Mouse (Mus musculus) spleen, embryonic (tissue): ENCODE results near the gene Dnmt3b.

Experiments used
- CTCF ChIA-PET: fragments of 350-600 bp; sonication (Branson Sonifier 250); formaldehyde crosslinking; loops from one replicate; lab custom pipeline; 2022; lab: Charles Lee

Dnmt3b gene

DNA sequence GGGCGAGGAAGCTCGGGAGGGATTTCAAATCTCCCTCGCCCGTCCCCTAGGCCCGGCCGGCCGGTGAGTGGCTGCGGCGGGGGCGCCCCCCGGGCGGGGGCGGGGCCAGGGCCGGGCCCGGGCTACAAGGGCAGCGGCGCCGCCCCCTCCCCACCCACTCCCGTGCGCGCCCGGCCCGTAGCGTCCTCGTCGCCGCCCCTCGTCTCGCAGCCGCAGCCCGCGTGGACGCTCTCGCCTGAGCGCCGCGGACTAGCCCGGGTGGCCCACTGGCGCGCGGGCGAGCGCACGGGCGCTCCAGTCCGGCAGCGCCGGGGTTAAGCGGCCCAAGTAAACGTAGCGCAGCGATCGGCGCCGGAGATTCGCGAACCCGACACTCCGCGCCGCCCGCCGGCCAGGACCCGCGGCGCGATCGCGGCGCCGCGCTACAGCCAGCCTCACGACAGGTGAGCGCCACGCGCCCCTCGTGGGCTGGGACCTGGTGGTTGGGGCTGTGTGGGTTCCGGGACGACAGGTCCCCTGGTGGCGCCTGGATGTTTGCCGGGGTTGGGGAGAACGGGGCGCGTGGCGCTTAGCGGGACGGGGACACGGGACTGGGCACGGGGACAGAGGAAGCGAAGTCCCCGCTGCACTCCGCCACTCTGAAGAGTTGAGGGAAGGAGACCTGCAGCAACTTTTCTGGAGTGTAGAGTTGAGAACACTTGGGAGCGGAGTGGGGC is at the start of gene Dnmt3b:
TSS of gene Dnmt3b (plus strand) at position 153 of the 716 bp plus-strand sequence.
- CTCF ChIA-PET = no interaction called here

- CTCF ChIA-PET = no interaction called here
These were observed 49.1 kb upstream of the Dnmt3b start for GRCm38 (mm10) chr2:153600021-153600666.

DNA sequence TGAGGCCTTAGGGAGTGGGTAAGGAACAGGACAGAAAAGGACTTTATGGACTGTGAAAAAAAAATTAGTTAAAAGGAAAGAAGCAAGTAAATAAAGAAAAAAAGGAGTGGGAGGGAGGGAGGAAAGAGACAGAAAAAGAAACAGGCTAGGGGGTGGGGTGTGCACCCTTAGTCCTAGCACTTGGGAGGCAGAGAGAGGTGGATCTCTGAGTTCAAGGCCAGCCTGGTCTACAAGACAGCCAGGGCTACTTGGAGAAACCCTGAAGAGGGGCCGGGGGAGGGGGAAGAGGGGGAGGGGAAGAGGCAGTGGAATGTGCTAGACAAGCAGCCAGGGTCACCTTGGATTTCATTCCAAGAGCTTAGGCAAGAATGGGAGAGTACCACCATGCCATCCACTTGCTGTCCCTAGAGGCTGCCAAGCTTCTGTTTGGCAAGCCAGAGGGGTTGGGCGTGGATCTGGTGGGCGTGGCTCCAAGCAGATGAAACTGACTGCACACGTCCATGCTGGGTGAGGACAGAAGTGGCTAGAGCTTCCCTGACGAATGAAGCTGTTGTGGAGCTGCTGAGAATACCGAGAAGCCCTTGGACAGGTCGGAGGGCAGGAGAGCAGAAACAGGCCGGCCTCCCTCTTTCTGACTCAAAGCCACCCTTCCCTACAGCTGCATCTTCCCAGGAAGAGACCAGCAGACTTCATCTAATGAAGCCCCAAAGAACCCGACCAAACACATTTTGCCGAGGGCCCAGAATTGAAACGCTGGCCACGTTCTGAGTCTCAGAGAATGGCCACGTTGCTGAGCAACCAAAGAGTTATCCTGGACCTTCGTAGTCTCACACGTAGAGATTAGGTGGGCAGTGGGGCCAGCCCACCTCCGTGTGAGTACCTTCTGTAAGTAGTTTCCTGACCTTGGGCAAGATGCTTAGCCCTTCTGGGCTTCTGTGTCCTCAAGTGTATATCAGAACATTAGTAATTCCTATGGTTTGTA is 48.3 kb upstream of the Dnmt3b start:
- CTCF ChIA-PET = no interaction called here

DNA sequence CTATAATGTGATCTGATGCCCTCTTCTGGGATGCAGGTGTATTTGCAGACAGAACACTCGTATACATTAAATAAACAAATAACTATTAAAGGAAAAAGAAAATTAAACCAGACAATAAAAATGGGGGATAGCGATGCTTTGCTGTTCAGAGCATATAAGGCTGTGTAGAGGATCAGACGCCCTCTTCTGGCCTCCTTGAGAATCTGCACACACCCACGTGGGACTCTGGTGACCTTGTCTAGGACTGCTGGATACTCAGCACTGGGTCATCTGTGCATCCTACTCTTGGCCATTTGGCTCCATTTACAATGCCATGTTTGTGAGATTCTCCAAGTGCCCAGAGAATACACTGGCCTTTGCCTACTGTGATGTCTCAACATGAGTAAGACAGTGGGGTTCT is 45.5 kb upstream of the Dnmt3b start:
- CTCF ChIA-PET = no interaction called here

DNA sequence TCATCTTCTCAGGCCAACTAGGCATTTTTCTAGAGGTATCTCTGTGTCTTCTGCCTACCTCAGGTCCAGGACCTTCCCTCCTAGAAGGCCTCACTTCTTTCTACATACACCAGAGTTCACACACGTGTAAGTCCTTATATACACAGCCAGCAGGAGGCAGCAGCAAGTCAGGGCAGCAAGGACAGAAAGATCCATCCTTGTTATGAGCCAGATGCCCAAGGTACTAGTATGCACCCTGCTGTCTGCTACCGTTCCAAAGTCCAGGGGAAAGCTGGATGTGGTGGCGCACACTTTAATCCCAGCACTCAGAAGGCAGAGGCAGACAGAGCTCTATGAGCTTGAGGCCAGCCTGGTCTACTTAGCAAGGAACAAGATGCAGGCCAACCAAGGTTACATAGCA is 42.8 kb upstream of the Dnmt3b start:
- CTCF ChIA-PET = interaction anchor here (0.6 kb wide), 1 partner anchor 504 kb away, joined by 5 read pairs; no protein-coding TSS in a partner anchor

DNA sequence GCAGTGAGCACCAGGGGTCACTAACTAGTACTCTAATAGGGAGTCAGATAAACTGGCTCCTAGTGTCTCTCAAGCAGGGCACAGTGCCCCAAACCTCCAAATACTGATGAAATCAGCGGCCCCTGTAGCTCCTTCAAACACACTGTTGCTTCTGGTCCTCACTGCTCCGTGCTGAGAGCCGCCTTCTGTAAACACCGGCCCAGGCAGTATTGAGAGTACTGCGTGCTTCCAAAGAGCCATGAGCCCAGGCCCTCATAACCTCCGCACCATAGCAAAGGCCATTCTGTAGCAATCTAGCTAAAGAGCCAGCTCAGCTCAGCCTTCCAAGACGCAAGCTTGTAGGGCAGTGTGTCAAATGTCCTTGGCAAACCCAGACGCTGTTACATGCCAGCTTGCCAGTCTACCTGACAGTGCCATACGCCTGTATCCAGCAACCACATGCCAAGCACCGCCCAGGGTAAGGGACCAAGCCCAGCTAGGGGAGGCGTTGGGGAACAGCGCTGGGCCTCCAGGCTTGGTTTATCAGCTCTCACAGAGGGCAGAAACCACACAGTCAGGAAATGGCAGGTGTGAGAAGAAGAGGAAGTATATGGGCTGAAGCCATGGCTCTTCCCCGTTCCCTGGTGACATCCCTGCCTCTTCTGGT is 41.3 kb upstream of the Dnmt3b start:
- CTCF ChIA-PET = no interaction called here

DNA sequence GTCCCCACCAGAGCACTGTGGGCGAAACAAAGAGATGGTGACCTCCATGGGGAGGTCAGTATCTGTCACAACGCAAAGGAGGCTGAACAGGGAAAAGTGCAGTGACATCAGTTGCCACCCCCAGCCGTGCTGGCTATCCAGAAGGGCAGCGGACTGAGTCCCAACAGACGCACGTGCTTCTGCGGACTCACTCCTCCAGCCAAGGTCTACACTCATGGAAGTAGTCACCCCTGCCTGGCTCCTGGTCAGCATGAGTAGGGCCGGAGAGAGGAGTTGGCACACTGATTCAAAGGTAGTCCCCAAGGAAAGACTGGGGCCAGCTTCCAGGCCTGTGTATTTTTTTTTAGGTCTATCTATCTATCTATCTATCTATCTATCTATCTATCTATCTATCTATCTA is 40.2 kb upstream of the Dnmt3b start:
- CTCF ChIA-PET = no interaction called here

- CTCF ChIA-PET = no interaction called here
These were observed 39.7 kb upstream of the Dnmt3b start for GRCm38 (mm10) chr2:153609548-153609947.

DNA sequence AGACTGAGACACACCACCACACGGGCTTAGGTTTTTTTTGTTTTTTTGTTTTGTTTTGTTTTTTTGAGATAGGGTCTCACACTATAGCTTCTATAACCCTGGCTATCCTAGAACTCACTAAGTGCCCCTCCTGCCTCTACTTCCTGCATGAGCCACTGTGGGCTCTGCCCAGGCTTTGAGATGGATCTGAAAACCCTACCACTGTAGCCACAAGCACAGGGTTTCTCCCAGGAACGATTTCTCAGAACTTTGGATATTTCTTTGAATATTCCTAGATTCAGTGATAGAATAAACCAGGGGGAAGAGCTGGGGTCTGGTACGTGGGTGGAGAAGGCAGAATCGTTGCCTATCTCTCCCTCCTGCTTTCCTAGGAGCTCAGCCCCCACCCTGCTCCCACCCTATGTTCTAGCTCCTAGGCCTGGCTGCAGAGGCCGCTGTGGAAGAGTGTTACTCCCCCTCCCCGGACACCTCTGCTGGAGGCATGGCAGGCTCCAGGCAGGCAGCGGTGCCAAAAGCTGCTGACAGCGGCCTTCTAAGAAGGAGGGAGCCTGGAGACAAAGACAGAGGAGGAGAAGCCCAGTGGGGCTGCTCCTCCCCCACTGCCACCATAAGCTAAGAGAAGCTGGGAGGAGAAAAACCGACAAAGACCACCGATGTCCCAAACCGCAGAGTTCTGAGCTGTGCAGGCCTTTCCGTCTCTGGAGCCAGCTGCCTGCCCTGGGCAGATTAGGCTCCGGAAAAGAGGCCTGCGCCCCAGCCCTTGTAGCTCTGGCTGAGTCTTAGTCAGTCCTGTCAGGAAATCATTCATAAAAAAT is 38.6 kb upstream of the Dnmt3b start:
- CTCF ChIA-PET = interaction anchor here (1.5 kb wide), 1 partner anchor 15 kb away, joined by 3 read pairs; no protein-coding TSS in a partner anchor

DNA sequence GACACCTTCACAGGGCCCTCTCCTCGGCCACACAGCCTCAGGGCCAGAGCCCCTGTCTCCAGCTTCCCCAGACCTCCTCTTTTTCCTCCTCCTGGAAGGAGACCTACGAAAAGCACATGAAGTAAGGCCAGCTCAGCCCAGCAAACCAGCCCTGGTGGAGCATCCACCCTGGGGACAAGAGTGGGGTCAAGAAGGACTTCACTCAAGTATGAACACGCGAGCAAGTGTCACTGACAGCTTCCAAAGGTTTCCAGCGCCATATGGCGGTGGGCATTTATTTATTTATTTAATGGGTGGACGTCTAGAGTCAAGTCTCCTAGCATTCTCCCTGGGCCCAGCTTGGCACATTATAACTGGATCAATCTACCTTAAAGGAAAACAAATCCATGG is 38.0 kb upstream of the Dnmt3b start:
- CTCF ChIA-PET = interaction anchor here (1.5 kb wide), 1 partner anchor 14 kb away, joined by 3 read pairs; no protein-coding TSS in a partner anchor

DNA sequence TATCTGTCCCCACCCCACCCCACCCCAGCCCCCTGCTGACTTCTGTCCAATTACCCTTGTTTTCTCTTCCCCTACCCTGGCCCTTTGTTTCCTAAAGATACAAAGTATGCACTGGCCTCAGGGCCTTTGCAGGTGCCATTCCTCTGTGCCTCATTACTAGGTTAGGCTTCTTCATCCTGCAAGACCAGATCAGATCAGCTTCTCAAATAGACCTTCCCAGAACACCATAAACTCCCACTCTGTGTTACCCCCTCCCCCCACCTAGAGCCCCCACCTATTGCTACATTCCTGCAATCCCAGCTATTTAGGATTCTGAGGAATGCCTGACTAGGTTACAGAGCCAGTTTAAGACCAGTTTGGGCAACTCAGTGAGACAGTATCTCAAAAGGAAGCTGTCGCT is 37.5 kb upstream of the Dnmt3b start:
- CTCF ChIA-PET = interaction anchor here (0.8 to 1.5 kb wide), 2 partner anchors 14 to 485 kb away, joined by 3 to 15 read pairs; no protein-coding TSS in a partner anchor

DNA sequence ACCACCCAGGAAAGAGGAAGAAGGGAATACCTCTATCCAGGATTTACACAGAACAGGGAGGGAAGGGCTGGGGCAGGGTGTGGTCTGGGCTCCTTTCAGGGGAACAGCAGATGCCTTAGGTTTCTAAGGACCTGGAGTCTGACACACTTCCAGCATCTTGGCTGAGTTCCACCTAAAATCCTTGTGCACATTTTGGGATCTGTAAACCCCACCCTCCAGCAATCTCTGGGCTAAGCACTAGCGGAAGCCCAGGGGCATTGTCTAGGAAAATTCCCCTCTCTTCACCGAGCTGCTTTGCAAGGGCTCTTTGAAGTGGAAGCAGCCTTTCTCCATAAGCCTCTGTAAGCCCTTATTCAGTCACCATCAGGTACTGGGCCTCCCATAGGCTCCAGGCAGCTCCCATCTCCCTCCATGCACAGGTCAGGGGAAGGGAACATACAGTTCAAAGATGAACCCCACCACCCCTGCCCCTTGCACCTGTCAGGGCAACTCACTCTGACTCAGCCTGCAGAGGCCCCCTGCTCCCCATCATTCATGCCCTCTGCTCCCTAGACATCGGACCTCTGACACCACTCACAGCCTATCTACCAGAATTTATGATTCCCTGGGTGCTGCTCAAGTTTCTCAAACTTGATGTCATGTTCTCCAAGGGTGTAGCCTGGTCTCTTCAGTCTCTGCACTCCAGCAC is 36.5 kb upstream of the Dnmt3b start:
- CTCF ChIA-PET = no interaction called here

GRCm38 (mm10) chr2:153616893-153617292 is 32.4 kb upstream of the Dnmt3b start:
- CTCF ChIA-PET = no interaction called here

DNA sequence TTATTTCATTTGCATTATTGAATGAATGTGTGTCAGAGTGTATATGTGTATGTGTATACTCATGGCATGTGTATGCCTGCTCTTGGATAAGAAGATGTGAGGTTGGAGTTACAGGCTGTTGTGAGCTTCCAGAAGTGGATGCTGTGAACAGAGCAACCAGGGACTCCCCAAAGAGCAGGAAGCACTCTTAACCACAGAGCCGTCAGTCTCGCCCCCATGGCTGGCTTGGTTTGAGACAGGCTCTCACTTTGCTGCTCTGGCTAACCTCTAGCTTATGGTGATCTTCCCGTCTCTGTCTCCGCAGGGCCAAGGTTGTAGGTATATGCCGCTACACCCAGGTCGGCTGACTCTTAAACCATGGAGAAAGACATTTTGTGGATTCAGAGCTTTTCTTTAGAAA is 30.8 kb upstream of the Dnmt3b start:
- CTCF ChIA-PET = no interaction called here

- CTCF ChIA-PET = no interaction called here
These were observed 30.4 kb upstream of the Dnmt3b start for GRCm38 (mm10) chr2:153618889-153619288.

GRCm38 (mm10) chr2:153622449-153622848 is 26.8 kb upstream of the Dnmt3b start:
- CTCF ChIA-PET = interaction anchor here (0.7 kb wide), 1 partner anchor 380 kb away, joined by 3 read pairs; no protein-coding TSS in a partner anchor

DNA sequence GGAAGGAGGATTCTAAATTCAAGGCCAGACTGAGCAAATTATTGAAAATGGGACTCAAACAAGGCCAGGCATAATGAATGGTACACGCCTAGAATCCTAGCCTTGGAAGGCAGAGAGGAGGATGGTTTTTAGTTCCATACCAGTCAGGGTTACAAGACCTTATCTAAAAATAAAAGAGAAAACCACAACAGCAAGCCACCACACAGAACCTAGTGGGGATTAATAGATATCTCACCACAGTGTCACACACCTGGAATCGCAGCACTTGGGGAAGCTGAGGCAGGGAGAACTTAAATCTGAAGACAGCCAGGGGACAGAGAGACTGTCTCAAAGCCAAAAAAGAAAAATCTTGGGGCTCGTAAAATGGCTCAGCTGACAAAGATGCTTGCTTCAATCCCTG is 18.3 kb upstream of the Dnmt3b start:
- CTCF ChIA-PET = no interaction called here

DNA sequence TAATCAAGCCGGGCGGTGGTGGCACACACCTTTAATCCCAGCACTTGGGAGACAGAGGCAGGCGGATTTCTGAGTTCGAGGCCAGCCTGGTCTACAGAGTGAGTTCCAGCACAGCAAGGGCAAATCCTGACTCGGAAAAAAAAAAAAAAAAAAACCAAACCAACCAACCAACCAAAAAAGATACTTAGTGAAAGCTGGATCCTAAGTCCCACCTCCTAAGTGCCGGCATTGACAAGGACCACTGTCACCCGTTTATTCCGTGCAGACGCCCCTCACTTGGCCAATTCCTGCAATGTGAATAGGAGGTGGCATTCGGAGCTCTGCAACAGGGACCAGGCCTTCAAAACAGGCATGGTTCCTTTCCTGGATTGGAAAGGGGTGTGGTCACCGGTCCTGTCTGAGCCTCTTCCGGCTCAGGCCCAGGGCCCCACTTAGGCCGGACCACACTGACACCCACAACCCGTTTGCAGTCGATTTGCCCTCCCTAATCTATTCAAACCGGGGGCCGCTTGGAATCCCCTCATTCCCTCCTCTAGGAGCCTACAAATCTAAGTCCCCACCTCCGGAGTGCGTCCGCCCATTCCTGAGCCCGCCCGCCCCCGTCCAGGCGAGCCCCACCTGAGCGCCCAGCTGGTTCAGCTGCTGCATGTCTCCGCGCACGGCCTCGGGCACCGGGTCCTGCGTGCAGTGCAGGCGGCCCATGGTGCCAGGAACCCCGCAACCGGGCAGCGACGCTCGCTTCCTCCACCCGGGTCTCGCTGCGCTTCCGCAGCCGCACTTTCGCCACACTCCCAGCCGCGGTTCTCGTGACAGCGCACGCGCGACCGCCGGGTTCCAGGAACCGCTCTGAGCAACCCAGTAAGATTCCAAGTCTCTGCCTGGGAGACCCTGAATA is 17.0 kb upstream of the Dnmt3b start, which contains the start of gene Commd7:
TSS of gene Commd7 (minus strand) at position 806 of the 895 bp plus-strand sequence.
- CTCF ChIA-PET = interaction anchor here (0.7 kb wide), 1 partner anchor 135 kb away, joined by 16 read pairs; no protein-coding TSS in a partner anchor

GRCm38 (mm10) chr2:153632871-153633226 is 16.4 kb upstream of the Dnmt3b start:
- CTCF ChIA-PET = interaction anchor here (0.5 kb wide), 1 partner anchor 8 kb away, joined by 4 read pairs; no protein-coding TSS in a partner anchor
